Mouse (Mus musculus) limb, embryonic 13.5 days (tissue): ENCODE measurements around the gene Traf7. TPM values are rescaled to one million over a fixed set of nuclear protein-coding genes. Genes with fewer than 3 reads are reported as not detected.

ENCODE experiments used
- ATAC-seq: fragments of 200-750 bp; cut with Nextera tagmentation; 2 replicates; pipeline ENCODE4 v1.8.0; 2017; ENCODE audit warnings: low read depth, moderate number of reproducible peaks, moderate TSS enrichment; ENCODE audit not compliant: low FRiP score
- H3K27ac ChIP-seq: fragments of 300-500 bp; sonication (generic); 2 replicates; pipeline ENCODE4 v1.5.1; 2015; ENCODE audit warnings: inconsistent platforms, mild to moderate bottlenecking, moderate library complexity
- H3K27me3 ChIP-seq: fragments of 300-500 bp; sonication (generic); 2 replicates; pipeline ENCODE4 v1.6.1; 2015; ENCODE audit warnings: mild to moderate bottlenecking, inconsistent platforms
- H3K36me3 ChIP-seq: fragments of 300-500 bp; sonication (generic); 2 replicates; pipeline ENCODE4 v1.6.1; 2015; ENCODE audit warnings: inconsistent platforms, mild to moderate bottlenecking, moderate library complexity
- H3K4me1 ChIP-seq: fragments of 300-500 bp; sonication (generic); 2 replicates; pipeline ENCODE4 v1.6.1; 2015; ENCODE audit warnings: inconsistent platforms
- H3K4me2 ChIP-seq: fragments of 300-500 bp; sonication (generic); replicated peaks from 2 replicates; pipeline ENCODE4 v1.6.1; 2015; ENCODE audit warnings: inconsistent platforms, mild to moderate bottlenecking, moderate library complexity
- H3K4me3 ChIP-seq: fragments of 300-500 bp; sonication (generic); 2 replicates; pipeline ENCODE4 v1.5.1; 2015; ENCODE audit warnings: moderate library complexity, mild to moderate bottlenecking, inconsistent platforms
- H3K9ac ChIP-seq: fragments of 300-500 bp; sonication (generic); 2 replicates; pipeline ENCODE4 v1.6.1; 2015; ENCODE audit warnings: mild to moderate bottlenecking, inconsistent platforms
- H3K9me3 ChIP-seq: fragments of 300-500 bp; sonication (generic); 2 replicates; pipeline ENCODE4 v1.6.1; 2016; ENCODE audit warnings: inconsistent platforms
- WGBS: fragments of 180-500 bp; shearing (Covaris S2); methylation state at CpG from one replicate; pipeline ENCODE4 v1.1.7; 2015; 5-methylcytosine and 5-hydroxymethylcytosine counted together
- polyA plus RNA-seq: library from polyadenylated mRNA; unstranded; fragments of >200 nt; fragmentation: Nextera tagmentation; extraction: Ambion mirVana; gene quantifications from 2 replicates; pipeline ENCODE4 v1.2.1, GENCODE M21; 2015

Gene Traf7
- polyA plus RNA-seq, 1 experiment from 2014 or later, result 103 TPM

GRCm38 (mm10) chr17:24527315-24527714 is 423 bp downstream of the Traf7 start:
- H3K27ac ChIP-seq, result peak overlapping the region; percentile 67
- no peaks in the 10 kb centered on the region for H3K9me3 ChIP-seq
- WGBS, result under 1% methylated on average over 19 of the region's 19 CpGs
- no peak; the same call in 1 of the 2 replicates for ATAC-seq
- H3K9ac ChIP-seq, result peak overlapping the region; percentile 90
- H3K27me3 ChIP-seq, result no peaks in the 10 kb centered on the region
- peaks cover 60% of the 10 kb centered on the region for H3K4me1 ChIP-seq
- peak overlapping the region; percentile 75 for H3K4me2 ChIP-seq
- H3K4me3 ChIP-seq, result peak overlapping the region; percentile 88
- H3K36me3 ChIP-seq, result peaks cover 33% of the 10 kb centered on the region

GRCm38 (mm10) chr17:24524734-24525133 is 3.0 kb downstream of the Traf7 start:
- Histone ChIP-seq H3K36me3 (peaks cover 37% of the 10 kb centered on the region), H3K9me3 (no peaks in the 10 kb centered on the region), H3K27ac (peak overlapping the region; percentile 17; the same call in 1 of the 2 replicates), H3K27me3 (no peaks in the 10 kb centered on the region), H3K4me3 (no peak overlapping the region), H3K4me2 (no peak overlapping the region), H3K9ac (peak overlapping the region; percentile 90), H3K4me1 (peaks cover 34% of the 10 kb centered on the region)
- no peak for ATAC-seq
- 83% methylated on average over 2 of the region's 2 CpGs for WGBS

- H3K4me3 ChIP-seq, result no peak overlapping the region
- no peaks in the 10 kb centered on the region for H3K27me3 ChIP-seq
- peaks cover 9% of the 10 kb centered on the region; the same call in 1 of the 2 replicates for H3K4me1 ChIP-seq
- H3K9me3 ChIP-seq, result no peaks in the 10 kb centered on the region
- H3K27ac ChIP-seq, result no peak overlapping the region
- no peak overlapping the region for H3K9ac ChIP-seq
- no peak overlapping the region for H3K4me2 ChIP-seq
- no peak for ATAC-seq
- WGBS, result 82% methylated on average over 4 of the region's 4 CpGs
- peaks cover 73% of the 10 kb centered on the region for H3K36me3 ChIP-seq
These were observed 7.3 kb downstream of the Traf7 start for GRCm38 (mm10) chr17:24520450-24520849.

GRCm38 (mm10) chr17:24514270-24515257 is 13.2 kb downstream of the Traf7 start:
- Histone ChIP-seq H3K4me2 (0 out of 2 replicates have a peak overlapping the region, but pooled peaks have one; percentile 14), H3K36me3 (peaks cover 98% of the 10 kb centered on the region), H3K4me3 (0 out of 2 replicates have a peak overlapping the region, but pooled peaks have one; percentile 7), H3K4me1 (no peaks in the 10 kb centered on the region), H3K9me3 (no peaks in the 10 kb centered on the region), H3K27ac (no peak overlapping the region), H3K27me3 (no peaks in the 10 kb centered on the region), H3K9ac (peak overlapping the region; percentile 31; the same call in 1 of the 2 replicates)
- ATAC-seq, result no peak
- 89% methylated on average over 24 of the region's 24 CpGs for WGBS

GRCm38 (mm10) chr17:24513609-24514008 is 14.1 kb downstream of the Traf7 start:
- 57% methylated on average over 5 of the region's 5 CpGs for WGBS
- Histone ChIP-seq H3K4me2 (0 out of 2 replicates have a peak overlapping the region, but pooled peaks have one; percentile 7), H3K9me3 (no peaks in the 10 kb centered on the region), H3K27ac (no peak overlapping the region), H3K27me3 (no peaks in the 10 kb centered on the region), H3K9ac (no peak overlapping the region), H3K4me1 (no peaks in the 10 kb centered on the region), H3K36me3 (peaks cover 98% of the 10 kb centered on the region), H3K4me3 (no peak overlapping the region)
- peak; percentile 62; the same call in 1 of the 2 replicates for ATAC-seq

- WGBS, result 83% methylated on average over 12 of the region's 12 CpGs
- 0 out of 2 replicates have a peak, but pooled peaks cover 5% of the 10 kb centered on the region for H3K27me3 ChIP-seq
- no peak overlapping the region for H3K27ac ChIP-seq
- H3K9ac ChIP-seq, result no peak overlapping the region
- H3K9me3 ChIP-seq, result no peaks in the 10 kb centered on the region
- peaks cover 79% of the 10 kb centered on the region for H3K36me3 ChIP-seq
- H3K4me1 ChIP-seq, result peaks cover 12% of the 10 kb centered on the region; the same call in 1 of the 2 replicates
- ATAC-seq, result no peak
- H3K4me2 ChIP-seq, result no peak overlapping the region
- H3K4me3 ChIP-seq, result no peak overlapping the region
These were observed 19.8 kb downstream of the Traf7 start for GRCm38 (mm10) chr17:24507806-24508460.

GRCm38 (mm10) chr17:24507129-24507664 is 20.5 kb downstream of the Traf7 start:
- Histone ChIP-seq H3K4me2 (no peak overlapping the region), H3K9me3 (no peaks in the 10 kb centered on the region), H3K9ac (no peak overlapping the region), H3K4me3 (no peak overlapping the region), H3K27ac (no peak overlapping the region), H3K4me1 (peaks cover 12% of the 10 kb centered on the region; the same call in 1 of the 2 replicates), H3K36me3 (peaks cover 80% of the 10 kb centered on the region), H3K27me3 (0 out of 2 replicates have a peak, but pooled peaks cover 5% of the 10 kb centered on the region)
- WGBS, result 44% methylated on average over 13 of the region's 19 CpGs
- no peak for ATAC-seq

- no peak for ATAC-seq
- WGBS, result 25% methylated on average over 36 of the region's 36 CpGs
- peak overlapping the region; percentile 43; the same call in 1 of the 2 replicates for H3K9ac ChIP-seq
- no peak overlapping the region for H3K4me3 ChIP-seq
- 0 out of 2 replicates have a peak, but pooled peaks cover 5% of the 10 kb centered on the region for H3K27me3 ChIP-seq
- H3K9me3 ChIP-seq, result no peaks in the 10 kb centered on the region
- H3K4me2 ChIP-seq, result peak overlapping the region; percentile 40
- H3K36me3 ChIP-seq, result peaks cover 80% of the 10 kb centered on the region
- no peak overlapping the region for H3K27ac ChIP-seq
- H3K4me1 ChIP-seq, result peaks cover 12% of the 10 kb centered on the region; the same call in 1 of the 2 replicates
These were observed 21.2 kb downstream of the Traf7 start for GRCm38 (mm10) chr17:24506332-24507070.

- Histone ChIP-seq H3K27me3 (0 out of 2 replicates have a peak, but pooled peaks cover 5% of the 10 kb centered on the region), H3K9ac (no peak overlapping the region), H3K4me3 (no peak overlapping the region), H3K36me3 (peaks cover 80% of the 10 kb centered on the region), H3K27ac (no peak overlapping the region), H3K4me1 (peaks cover 12% of the 10 kb centered on the region; the same call in 1 of the 2 replicates), H3K9me3 (no peaks in the 10 kb centered on the region), H3K4me2 (no peak overlapping the region)
- 88% methylated on average over 30 of the region's 30 CpGs for WGBS
- no peak for ATAC-seq
These were observed 22.3 kb downstream of the Traf7 start for GRCm38 (mm10) chr17:24505286-24505955.

GRCm38 (mm10) chr17:24504085-24504484 is 23.7 kb downstream of the Traf7 start:
- 0 out of 2 replicates have a peak, but pooled peaks cover 5% of the 10 kb centered on the region for H3K27me3 ChIP-seq
- no peak overlapping the region for H3K9ac ChIP-seq
- no peaks in the 10 kb centered on the region for H3K9me3 ChIP-seq
- WGBS, result 92% methylated on average over 10 of the region's 10 CpGs
- no peak overlapping the region for H3K4me3 ChIP-seq
- H3K4me2 ChIP-seq, result no peak overlapping the region
- peaks cover 12% of the 10 kb centered on the region; the same call in 1 of the 2 replicates for H3K4me1 ChIP-seq
- no peak overlapping the region for H3K27ac ChIP-seq
- ATAC-seq, result no peak
- H3K36me3 ChIP-seq, result peaks cover 77% of the 10 kb centered on the region
